Mouse (Mus musculus) right cerebral cortex, postnatal 25 days (tissue): ENCODE measurements around the gene Ramp1.

ENCODE experiments used
- DNase-seq: peaks from one replicate; pipeline ENCODE4 v3.0.0; 2022

Gene Ramp1

DNA sequence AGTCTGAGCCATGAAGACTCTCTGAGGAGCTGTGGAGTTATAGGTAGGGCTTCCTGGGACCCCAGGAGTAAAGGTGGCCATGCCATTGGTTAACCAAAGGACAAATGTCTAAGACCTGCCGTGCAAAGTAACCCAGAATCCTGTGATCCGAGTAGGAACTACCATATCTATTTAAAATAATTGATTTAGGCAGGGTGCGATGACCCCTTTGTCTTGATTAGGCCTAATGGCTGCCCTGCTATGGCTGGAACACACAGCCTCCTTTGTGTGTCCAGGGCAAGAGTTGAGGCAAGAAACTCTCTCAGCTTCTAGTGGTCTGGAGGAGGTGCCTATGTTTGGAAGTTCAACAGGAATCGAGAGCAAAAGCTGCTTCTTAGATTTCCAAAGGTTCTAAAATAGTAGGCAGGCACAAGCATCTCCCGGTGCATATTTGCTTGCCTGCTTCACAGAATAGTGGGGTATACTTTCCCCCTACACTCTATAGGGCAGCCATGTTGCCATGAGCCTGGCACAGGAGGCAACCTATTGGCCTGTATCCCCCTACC is 24.7 kb downstream of the Ramp1 start:
- no peak for DNase-seq

- DNase-seq = no peak
Measured at GRCm38 (mm10) chr1:91205651-91206050, 26.0 kb downstream of the Ramp1 start.

- DNase-seq = no peak
Measured at GRCm38 (mm10) chr1:91206336-91206735, 26.7 kb downstream of the Ramp1 start.

GRCm38 (mm10) chr1:91206873-91207272 is 27.3 kb downstream of the Ramp1 start:
- peak; percentile 35 for DNase-seq

DNA sequence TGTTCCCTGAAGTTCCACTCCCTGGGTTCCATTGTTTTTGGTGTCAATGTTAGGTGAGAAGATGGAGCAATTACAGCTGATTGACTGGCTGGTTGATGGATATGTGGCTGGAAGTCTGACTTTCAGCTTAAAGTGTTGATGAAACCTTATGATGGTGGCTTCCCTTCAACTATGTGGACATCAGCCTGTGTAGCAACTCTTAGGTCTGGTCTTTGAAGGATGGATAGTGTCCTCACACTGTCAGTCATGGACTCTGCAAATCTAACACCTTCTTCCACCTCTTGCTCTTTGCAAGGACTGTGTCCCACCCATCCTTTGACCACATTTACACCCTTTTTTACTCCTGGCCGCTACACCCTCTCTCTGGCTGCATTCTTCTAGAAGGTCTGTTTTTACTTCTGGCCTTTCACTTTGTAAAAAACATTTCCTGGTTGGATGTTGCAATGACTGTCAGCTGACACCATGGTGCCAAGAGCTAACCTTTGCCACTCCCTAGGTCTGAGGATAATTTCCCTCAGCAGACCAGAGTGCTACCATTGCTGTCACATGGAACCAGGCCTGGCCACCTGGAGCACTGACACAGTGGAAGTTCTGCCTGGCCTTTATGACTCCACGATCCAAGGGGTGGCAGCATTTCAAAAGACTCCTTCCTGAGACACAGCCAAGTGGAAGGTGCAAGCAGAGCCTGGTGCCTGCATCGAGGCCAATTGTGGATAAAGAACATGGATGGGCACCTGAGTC is 27.9 kb downstream of the Ramp1 start:
- no peak for DNase-seq

GRCm38 (mm10) chr1:91209343-91209742 is 29.7 kb downstream of the Ramp1 start:
- DNase-seq = peak; percentile 65

DNA sequence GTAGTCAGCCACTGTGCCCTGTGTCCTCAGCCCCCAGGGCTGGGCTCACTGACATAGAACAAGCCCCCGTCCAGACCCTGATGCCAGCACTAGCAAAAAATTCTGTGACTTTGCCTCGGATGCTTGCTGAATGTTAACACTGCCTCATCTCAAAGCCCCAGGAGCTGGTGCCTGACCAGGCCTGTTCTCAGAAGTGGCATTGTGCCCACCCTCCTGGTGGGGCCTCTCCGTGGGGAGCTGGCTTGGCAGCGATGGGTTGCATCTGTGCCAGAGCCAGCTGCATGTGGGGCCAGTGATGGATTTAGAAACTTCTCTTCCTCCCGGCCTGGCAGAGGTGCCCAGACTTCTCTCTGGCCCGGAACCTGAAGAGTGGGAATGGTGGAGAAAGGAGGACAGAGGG is 30.2 kb downstream of the Ramp1 start:
- peak; percentile 91 for DNase-seq

DNA sequence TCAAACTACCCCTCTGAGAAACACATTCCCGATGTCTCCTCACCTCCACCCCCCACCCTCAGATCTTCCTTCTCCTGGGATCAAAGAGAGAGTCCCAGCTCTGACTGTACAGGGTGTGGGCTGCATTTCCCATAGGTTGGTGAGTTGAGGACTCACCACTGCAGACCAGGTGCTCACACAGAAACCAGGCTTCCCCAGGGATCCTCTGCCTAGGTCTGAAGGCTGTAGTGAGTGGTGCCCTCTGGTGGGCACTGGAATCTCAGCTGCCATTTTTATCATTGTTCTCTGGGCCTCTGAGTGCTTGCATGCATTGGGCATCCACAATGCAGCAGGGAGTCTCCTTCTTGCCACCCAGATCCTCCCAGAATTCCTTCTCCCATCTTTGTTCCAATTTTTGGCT is 31.5 kb downstream of the Ramp1 start:
- DNase-seq = peak; percentile 59

DNA sequence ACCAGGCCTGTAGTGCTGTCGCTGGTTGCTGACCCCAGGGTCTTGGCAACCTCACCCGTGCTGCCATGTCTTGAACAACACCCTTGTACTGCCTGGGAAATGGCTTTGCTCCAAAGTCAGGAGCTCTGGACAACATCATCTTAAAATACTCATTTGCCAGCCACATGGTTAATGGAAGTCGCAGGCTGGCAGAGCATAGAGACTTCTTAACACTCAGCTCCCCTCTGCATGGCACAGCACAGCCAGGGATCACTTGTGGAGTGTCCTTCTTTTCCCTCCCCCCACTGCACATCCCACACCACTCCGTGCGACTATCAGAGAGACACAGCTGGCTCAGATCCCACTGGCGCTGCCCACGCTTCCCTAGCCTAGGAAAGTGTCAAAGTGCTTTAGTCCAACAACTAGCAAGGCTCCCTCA is 32.0 kb downstream of the Ramp1 start:
- DNase-seq = peak; percentile 22

GRCm38 (mm10) chr1:91215264-91215663 is 35.6 kb downstream of the Ramp1 start:
- no peak for DNase-seq

- no peak for DNase-seq
Measured at GRCm38 (mm10) chr1:91215981-91216380, 36.4 kb downstream of the Ramp1 start.

DNA sequence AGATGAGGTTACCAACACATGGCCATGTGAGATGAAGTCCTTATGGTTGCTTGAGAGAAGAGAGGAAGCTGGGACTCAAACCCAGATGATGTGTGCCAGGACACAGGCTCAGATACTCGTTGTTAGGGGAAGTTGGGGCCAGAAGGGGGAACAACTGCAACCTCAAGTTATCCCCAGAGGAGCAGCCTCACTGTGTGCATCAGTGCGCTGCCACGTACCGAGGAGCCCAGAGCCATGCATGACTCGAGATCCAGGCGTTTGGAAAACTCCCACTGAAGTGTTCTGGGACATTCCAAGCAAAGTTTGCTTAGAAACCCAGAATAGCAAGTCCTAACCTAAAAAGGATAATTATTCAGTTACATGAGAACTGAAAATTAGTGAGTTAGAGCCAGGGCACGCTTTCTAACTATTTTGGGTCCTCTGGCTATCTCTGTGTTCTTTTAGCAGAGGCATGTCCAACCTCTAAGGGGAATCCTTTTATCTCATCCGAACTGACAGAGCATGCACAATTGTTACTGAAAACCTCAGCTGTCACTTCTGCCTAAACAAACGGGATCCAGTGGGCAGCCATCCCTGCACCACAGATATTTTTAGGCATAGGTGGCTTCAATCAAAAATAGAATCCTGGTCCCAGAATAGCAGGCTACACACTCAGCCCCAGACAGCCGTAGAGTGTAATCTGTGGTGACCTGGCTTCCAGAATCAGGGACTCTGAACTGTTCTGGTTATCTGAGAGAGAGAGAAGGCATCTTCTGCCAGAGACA is 37.1 kb downstream of the Ramp1 start:
- no peak for DNase-seq

- DNase-seq = no peak
Measured at GRCm38 (mm10) chr1:91219641-91220321, 40.2 kb downstream of the Ramp1 start.

- DNase-seq = no peak
Measured at GRCm38 (mm10) chr1:91220322-91220672, 40.7 kb downstream of the Ramp1 start.

DNA sequence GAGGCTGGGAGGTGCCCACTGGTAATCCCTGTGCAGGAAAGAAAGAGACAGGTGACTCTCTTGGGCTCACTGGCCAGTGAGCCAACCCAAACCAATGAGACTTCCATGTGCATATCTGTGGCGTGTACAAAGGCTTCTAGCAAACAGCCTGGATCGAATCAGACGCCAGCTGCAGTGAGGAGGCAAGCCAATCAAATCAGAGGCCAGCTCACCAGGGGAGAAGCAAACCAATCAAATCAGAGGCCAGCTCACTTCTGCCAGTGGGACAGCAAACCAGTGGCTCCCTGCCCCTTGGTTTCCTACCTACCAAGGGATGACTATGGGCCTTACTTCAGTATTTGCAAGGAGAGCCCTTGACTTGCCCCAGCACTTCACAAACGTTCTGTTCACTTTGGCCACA is 46.9 kb downstream of the Ramp1 start:
- no peak for DNase-seq

DNA sequence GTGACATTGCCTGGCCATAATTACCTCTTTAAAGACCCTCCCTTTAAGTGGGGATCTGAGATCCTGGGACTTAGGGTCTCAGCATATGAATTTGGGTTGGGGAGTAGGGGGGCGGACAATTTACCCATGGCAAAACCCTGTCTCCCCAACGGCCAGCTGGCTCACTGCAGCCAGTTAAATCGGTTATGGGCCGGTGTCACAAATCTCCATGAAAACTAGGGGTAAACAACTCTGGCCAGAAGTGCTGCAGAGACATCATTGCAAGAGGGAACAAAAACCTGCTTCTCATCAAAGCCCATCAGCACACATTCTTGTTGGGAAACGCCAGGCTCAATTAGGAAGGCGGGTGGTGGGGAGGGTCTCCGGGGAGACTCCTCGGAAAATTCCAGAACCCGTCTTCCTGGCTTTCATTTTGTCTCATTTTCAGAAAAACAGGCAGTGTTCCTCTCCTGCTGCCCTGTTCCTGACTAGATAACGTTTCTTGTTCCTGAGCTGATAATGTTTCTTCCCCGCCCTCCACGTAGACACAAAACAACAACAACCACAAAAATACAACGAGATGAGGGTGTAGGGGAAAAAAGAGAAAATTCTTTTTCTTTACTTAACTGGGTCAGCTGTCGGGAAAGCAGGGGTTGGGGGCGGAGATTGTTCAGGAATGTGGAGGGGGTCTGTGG is 47.9 kb downstream of the Ramp1 start:
- DNase-seq = no peak

DNA sequence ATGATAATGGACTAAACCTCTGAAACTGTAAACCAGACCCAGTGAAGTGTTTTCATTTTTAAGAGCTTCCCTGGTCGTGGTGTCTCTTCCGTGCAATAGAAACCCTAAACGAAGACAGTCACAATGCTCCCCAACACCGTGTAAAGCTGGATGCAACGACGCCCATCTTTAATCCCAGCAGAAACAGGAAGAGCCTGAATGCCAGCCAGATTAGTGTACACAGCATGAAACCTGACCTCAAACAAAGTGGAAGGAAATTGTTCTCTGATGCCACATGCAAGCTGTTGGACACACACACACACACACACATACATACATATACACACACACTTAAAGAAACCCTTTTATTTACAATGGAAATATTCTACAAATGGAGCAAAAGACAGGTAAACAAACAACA is 51.5 kb downstream of the Ramp1 start:
- DNase-seq = no peak

- no peak for DNase-seq
Measured at GRCm38 (mm10) chr1:91231896-91232295, 52.3 kb downstream of the Ramp1 start.

DNA sequence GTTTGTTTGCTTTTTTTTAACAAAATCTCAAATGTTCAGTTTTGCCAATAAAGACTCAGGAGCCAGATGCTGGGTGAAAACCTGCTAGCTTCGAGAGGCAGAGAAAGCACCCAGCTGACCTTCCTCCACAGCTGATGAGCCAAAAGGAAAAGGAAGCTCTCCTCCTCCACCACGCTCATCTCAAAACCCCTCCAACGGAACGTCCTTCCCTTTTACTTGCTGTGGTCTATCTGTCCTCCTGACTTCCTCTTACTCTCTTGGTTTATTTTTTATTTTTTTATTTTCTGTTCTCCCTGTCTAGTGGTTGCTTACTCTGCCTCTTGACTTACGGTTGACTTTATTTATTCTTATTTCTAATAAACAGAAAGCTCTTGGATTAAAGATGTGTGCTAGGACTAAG is 55.8 kb downstream of the Ramp1 start:
- DNase-seq = no peak

GRCm38 (mm10) chr1:91237676-91238075 is 58.1 kb downstream of the Ramp1 start:
- no peak for DNase-seq

DNA sequence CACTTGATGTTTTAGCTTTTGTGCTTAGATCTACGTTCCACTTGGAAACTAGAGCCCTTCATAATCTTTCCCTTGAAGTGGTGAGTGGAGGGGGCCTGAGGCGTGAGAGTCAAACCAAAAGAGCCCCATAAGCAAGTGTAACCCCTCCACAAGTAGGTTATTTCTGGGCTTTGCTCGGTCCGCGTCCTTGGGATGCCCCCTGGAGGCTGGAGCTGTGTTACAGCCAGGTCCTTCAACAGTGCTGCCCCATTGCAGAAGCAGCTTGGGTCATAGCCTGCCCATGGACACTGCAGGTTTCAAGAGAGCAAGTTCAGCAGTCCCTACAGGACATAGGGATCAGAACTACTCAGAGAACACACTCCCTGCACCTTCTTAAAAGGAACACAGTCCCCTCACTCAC is 59.5 kb downstream of the Ramp1 start:
- peak; percentile 30 for DNase-seq

GRCm38 (mm10) chr1:91239800-91240199 is 60.2 kb downstream of the Ramp1 start:
- DNase-seq = no peak

GRCm38 (mm10) chr1:91240685-91241084 is 61.1 kb downstream of the Ramp1 start:
- no peak for DNase-seq
